Mouse (Mus musculus): ENCODE results near the gene Myo1e. TPM values are rescaled to one million over a fixed set of nuclear protein-coding genes. Genes with fewer than 3 reads are reported as not detected.

Myo1e gene
- polyA plus RNA-seq, 1 experiment from 2014 or later, result 7.9 TPM

- Histone ChIP-seq H3K36me3 (peaks cover 9% of the 10 kb centered on the region; the same call in 1 of the 2 replicates), H3K9me3 (no peaks in the 10 kb centered on the region), H3K4me3 (no peak overlapping the region), H3K27me3 (no peaks in the 10 kb centered on the region), H3K9ac (no peak overlapping the region), H3K27ac (replicated peaks) (0 out of 2 replicates have a peak overlapping the region, but pooled peaks have one; percentile 3), H3K4me2 (no peak overlapping the region), H3K4me1 (replicated peaks) (peaks cover 9% of the 10 kb centered on the region; the same call in 1 of the 2 replicates)
- ATAC-seq (ENCODE audit: low read depth), result no peak
- 42% methylated on average over 8 of the region's 8 CpGs for WGBS
Measured at GRCm38 (mm10) chr9:70351570-70352277, 144.6 kb downstream of the Myo1e start.

- Histone ChIP-seq H3K4me2 (no peak overlapping the region), H3K36me3 (peaks cover 14% of the 10 kb centered on the region; the same call in 1 of the 2 replicates), H3K9me3 (no peaks in the 10 kb centered on the region), H3K4me3 (no peak overlapping the region), H3K27me3 (no peaks in the 10 kb centered on the region), H3K4me1 (replicated peaks) (peaks cover 9% of the 10 kb centered on the region; the same call in 1 of the 2 replicates), H3K9ac (no peak overlapping the region), H3K27ac (replicated peaks) (no peak overlapping the region)
- no peak for ATAC-seq (ENCODE audit: low read depth)
- WGBS, result 47% methylated on average over 8 of the region's 8 CpGs
Measured at GRCm38 (mm10) chr9:70356254-70356653, 149.1 kb downstream of the Myo1e start.

DNA sequence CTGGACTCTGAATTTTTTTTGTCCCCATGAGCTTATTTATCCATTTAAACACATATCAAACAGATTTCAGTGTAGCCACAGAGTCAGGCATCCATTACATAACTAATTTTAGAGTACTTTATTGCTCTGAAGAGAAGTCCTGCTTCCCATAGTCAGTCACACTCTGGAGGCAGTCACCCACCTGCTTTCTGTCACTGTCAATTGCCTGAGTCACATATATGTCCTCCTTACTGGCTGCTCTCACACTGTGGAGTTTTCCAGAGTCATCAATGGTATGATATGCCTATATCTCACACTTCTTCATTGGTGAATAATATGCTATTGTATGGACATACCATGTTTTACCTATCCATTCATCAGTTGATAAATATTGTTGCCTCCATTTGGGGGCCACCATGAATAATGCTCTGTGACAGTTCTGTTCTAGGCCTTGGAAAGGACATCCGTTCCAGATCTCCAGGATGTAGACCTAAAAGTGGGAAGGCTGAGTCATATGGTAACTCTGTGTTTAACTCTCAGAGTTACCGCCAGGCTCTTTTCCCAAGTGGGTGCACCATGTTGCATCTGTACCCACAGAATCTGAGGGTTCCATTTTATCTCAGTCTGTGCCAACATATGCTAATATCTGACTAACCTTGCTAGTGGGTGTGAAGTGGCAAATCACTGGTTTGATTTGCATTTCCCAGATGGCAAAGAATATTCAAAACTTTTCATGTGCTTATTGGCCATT lies 152.4 kb downstream of the Myo1e start:
- no peaks in the 10 kb centered on the region for H3K9me3 ChIP-seq
- no peak for ATAC-seq (ENCODE audit: low read depth)

GRCm38 (mm10) chr9:70364741-70365140 lies 157.6 kb downstream of the Myo1e start:
- Histone ChIP-seq H3K4me2 (no peak overlapping the region), H3K9me3 (0 out of 2 replicates have a peak, but pooled peaks cover 6% of the 10 kb centered on the region), H3K4me3 (no peak overlapping the region), H3K27ac (replicated peaks) (no peak overlapping the region), H3K27me3 (no peaks in the 10 kb centered on the region), H3K4me1 (replicated peaks) (no peaks in the 10 kb centered on the region), H3K36me3 (peaks cover 30% of the 10 kb centered on the region), H3K9ac (no peak overlapping the region)
- 93% methylated on average over 8 of the region's 8 CpGs for WGBS
- ATAC-seq (ENCODE audit: low read depth), result no peak

More for the DNA sequence above, 152.4 kb downstream of the Myo1e start:
- Histone ChIP-seq H3K4me2 (no peak overlapping the region), H3K36me3 (0 out of 2 replicates have a peak, but pooled peaks cover 18% of the 10 kb centered on the region), H3K27ac (replicated peaks) (no peak overlapping the region), H3K4me1 (replicated peaks) (no peaks in the 10 kb centered on the region; the same call in 1 of the 2 replicates), H3K4me3 (no peak overlapping the region), H3K9ac (no peak overlapping the region), H3K27me3 (no peaks in the 10 kb centered on the region)
- 94% methylated on average over 2 of the region's 2 CpGs for WGBS

GRCm38 (mm10) chr9:70365915-70366314 lies 158.8 kb downstream of the Myo1e start:
- Histone ChIP-seq H3K9ac (no peak overlapping the region), H3K27ac (replicated peaks) (no peak overlapping the region), H3K36me3 (peaks cover 31% of the 10 kb centered on the region), H3K27me3 (no peaks in the 10 kb centered on the region), H3K4me2 (no peak overlapping the region), H3K9me3 (0 out of 2 replicates have a peak, but pooled peaks cover 6% of the 10 kb centered on the region), H3K4me1 (replicated peaks) (no peaks in the 10 kb centered on the region), H3K4me3 (no peak overlapping the region)
- 90% methylated on average over 2 of the region's 2 CpGs for WGBS
- no peak for ATAC-seq (ENCODE audit: low read depth)

DNA sequence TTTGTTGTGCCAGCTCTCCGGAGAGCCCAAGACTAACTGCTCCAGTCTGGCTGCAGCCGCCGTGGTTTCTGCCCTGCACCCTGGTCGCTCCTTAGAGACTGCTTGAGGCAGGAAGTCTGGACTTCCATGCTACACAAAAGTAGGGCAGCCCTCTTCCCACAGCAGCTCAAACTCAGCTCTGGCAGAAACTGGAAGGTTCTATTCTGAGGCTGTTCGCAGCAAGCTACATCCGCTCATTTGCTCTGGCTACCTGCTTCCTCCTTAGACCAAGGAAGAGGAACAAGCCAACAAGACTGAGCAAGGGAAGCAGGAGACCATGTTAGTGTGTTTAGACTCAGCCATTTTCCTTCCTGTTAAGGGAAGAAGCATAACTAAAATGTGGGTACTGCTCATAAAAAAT lies 159.7 kb downstream of the Myo1e start:
- Histone ChIP-seq H3K9ac (no peak overlapping the region), H3K4me2 (no peak overlapping the region), H3K4me3 (no peak overlapping the region), H3K4me1 (replicated peaks) (no peaks in the 10 kb centered on the region), H3K27me3 (no peaks in the 10 kb centered on the region), H3K27ac (replicated peaks) (no peak overlapping the region), H3K9me3 (0 out of 2 replicates have a peak, but pooled peaks cover 6% of the 10 kb centered on the region), H3K36me3 (peaks cover 31% of the 10 kb centered on the region)
- ATAC-seq (ENCODE audit: low read depth), result no peak
- WGBS, result 93% methylated on average over 6 of the region's 6 CpGs

DNA sequence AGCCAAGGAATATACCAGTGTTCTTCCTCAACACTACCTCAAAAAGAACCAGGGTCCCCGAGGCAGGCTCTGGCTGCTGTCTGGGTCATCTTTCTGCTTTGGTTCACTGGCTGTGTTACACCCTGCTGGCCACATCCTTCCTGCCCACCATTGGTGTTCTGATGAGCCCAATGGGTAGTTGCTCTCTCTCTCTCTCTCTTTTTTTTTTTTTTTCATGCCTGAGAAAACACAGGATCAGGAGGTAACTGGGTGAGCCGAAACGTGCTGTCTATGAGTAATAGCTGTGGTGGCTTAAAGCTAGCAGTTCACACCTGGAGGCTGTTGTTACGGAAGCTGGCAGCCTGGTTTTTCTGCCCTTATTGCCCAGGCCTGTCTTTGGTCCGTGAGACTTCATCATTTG lies 164.5 kb downstream of the Myo1e start:
- H3K9ac ChIP-seq, result no peak overlapping the region
- no peak overlapping the region for H3K4me3 ChIP-seq
- H3K27me3 ChIP-seq, result no peaks in the 10 kb centered on the region
- whole genome bisulfite sequencing, result 75% methylated on average over 5 of the region's 5 CpGs
- no peak overlapping the region for H3K4me2 ChIP-seq
- 0 out of 2 replicates have a peak, but pooled peaks cover 6% of the 10 kb centered on the region for H3K9me3 ChIP-seq
- peaks cover 25% of the 10 kb centered on the region for H3K36me3 ChIP-seq
- no peaks in the 10 kb centered on the region for H3K4me1 ChIP-seq (replicated peaks)
- ATAC-seq (ENCODE audit: low read depth), result no peak
- H3K27ac ChIP-seq (replicated peaks), result no peak overlapping the region

GRCm38 (mm10) chr9:70379502-70380467 lies 172.6 kb downstream of the Myo1e start:
- H3K4me1 ChIP-seq (replicated peaks), result no peaks in the 10 kb centered on the region
- H3K9me3 ChIP-seq, result no peaks in the 10 kb centered on the region
- H3K27me3 ChIP-seq, result no peaks in the 10 kb centered on the region
- peaks cover 25% of the 10 kb centered on the region for H3K36me3 ChIP-seq
- no peak overlapping the region for H3K4me2 ChIP-seq
- H3K9ac ChIP-seq, result no peak overlapping the region
- H3K27ac ChIP-seq (replicated peaks), result no peak overlapping the region
- 82% methylated on average over 7 of the region's 7 CpGs for WGBS
- ATAC-seq (ENCODE audit: low read depth), result no peak
- no peak overlapping the region for H3K4me3 ChIP-seq

DNA sequence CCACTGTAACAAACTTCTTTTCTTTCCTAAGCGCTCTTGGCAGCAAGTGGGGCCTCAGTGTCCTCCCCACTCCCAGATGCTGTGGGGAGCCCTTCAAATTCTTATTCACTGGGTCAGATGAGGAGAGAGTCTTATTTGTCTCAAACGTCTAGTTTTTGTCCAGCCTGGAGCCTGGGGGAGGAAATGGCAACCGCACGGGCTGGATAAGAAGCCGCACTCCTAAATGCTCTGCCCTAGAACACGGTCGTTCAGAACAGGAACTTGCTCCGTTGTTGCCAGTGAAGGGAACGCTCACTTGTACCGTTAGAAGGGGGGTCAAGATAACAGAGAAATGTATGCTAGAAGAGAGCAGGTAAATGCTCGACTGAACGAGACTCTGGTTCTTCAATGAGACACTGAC lies 174.9 kb downstream of the Myo1e start:
- Histone ChIP-seq H3K27ac (replicated peaks) (no peak overlapping the region), H3K4me1 (replicated peaks) (no peaks in the 10 kb centered on the region), H3K36me3 (peaks cover 12% of the 10 kb centered on the region), H3K27me3 (no peaks in the 10 kb centered on the region), H3K9me3 (no peaks in the 10 kb centered on the region), H3K9ac (no peak overlapping the region), H3K4me3 (no peak overlapping the region), H3K4me2 (no peak overlapping the region)
- WGBS, result 80% methylated on average over 12 of the region's 12 CpGs
- no peak for ATAC-seq (ENCODE audit: low read depth)

GRCm38 (mm10) chr9:70383750-70384149 lies 176.6 kb downstream of the Myo1e start:
- 80% methylated on average over 10 of the region's 10 CpGs for WGBS
- Histone ChIP-seq H3K4me2 (no peak overlapping the region), H3K9ac (no peak overlapping the region), H3K9me3 (no peaks in the 10 kb centered on the region), H3K27me3 (no peaks in the 10 kb centered on the region), H3K27ac (replicated peaks) (no peak overlapping the region), H3K36me3 (peaks cover 1% of the 10 kb centered on the region), H3K4me3 (no peak overlapping the region), H3K4me1 (replicated peaks) (no peaks in the 10 kb centered on the region)
- no peak for ATAC-seq (ENCODE audit: low read depth)

DNA sequence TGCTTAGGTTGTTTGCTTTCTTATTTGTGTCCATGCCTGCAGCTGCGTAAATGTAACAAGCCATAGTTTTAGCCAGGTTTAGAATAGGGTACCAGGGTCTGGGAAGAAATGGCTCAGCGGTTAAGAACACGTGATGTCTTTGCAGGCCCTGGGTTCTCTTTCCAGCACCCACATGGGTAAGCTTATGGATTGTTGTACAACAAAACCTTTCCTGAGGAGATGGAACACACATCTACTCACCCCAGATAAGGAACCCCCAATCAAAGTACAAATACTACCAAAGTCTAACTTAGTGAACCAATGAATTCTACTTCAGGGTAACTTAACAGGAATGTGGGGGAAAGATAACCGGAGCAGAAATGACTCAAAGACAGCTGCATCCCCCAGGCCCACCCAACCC lies 177.3 kb downstream of the Myo1e start:
- H3K4me2 ChIP-seq, result no peak overlapping the region
- no peak overlapping the region for H3K4me3 ChIP-seq
- H3K27me3 ChIP-seq, result no peaks in the 10 kb centered on the region
- no peaks in the 10 kb centered on the region for H3K4me1 ChIP-seq (replicated peaks)
- H3K9me3 ChIP-seq, result no peaks in the 10 kb centered on the region
- no peak for ATAC-seq (ENCODE audit: low read depth)
- H3K27ac ChIP-seq (replicated peaks), result no peak overlapping the region
- H3K36me3 ChIP-seq, result no peaks in the 10 kb centered on the region; the same call in none of the 2 replicates
- no peak overlapping the region for H3K9ac ChIP-seq
- 93% methylated on average over 4 of the region's 4 CpGs for WGBS

Measured in neural tube, embryonic 13.5 days (tissue).